ENCODE assay signal across 8 mouse cellular contexts in genomic region chr10:39170181-39170580, GRCm38 (mm10). TPM values are rescaled to one million over a fixed set of nuclear protein-coding genes. Genes with fewer than 3 reads are reported as not detected.
DNase-seq lines count a peak whose midpoint lies in the region; ATAC-seq and TF ChIP-seq lines count a peak whose summit lies in the region.

No protein-coding gene starts in this region.

- H3K79me2 ChIP-seq in heart, adult 2 months (replicated peaks; ENCODE audit: control insufficient read depth, insufficient read depth, low read length) = no peaks in the 10 kb centered on the region

- peaks cover 3% of the 10 kb centered on the region for H3K4me1 ChIP-seq in heart, adult 2 months (ENCODE audit: control insufficient read depth, insufficient read depth, low read length)
- H3K4me1 ChIP-seq in heart, embryonic 10.5 days = peaks cover 20% of the 10 kb centered on the region
- peaks cover 43% of the 10 kb centered on the region for H3K4me1 ChIP-seq in limb, embryonic 12.5 days (replicated peaks)
- H3K4me1 ChIP-seq in midbrain, embryonic 16.5 days (ENCODE audit: control insufficient read depth, insufficient read depth, low read length) = peaks cover 34% of the 10 kb centered on the region

- H3K27me3 ChIP-seq in heart, adult 2 months (ENCODE audit: control insufficient read depth, insufficient read depth, low read length) = no peaks in the 10 kb centered on the region
- H3K27me3 ChIP-seq in heart, embryonic 10.5 days (ENCODE audit: insufficient read depth, poor library complexity, severe bottlenecking) = 0 out of 2 replicates have a peak, but pooled peaks cover 5% of the 10 kb centered on the region
- no peaks in the 10 kb centered on the region for H3K27me3 ChIP-seq in limb, embryonic 12.5 days
- H3K27me3 ChIP-seq in midbrain, embryonic 16.5 days (ENCODE audit: control insufficient read depth, insufficient read depth, low read depth, low read length) = no peaks in the 10 kb centered on the region

- H3K36me3 ChIP-seq in heart, adult 2 months (ENCODE audit: control insufficient read depth, insufficient read depth, low read length) = no peaks in the 10 kb centered on the region
- H3K36me3 ChIP-seq in heart, embryonic 10.5 days = no peaks in the 10 kb centered on the region
- no peaks in the 10 kb centered on the region for H3K36me3 ChIP-seq in limb, embryonic 12.5 days
- no peaks in the 10 kb centered on the region for H3K36me3 ChIP-seq in midbrain, embryonic 16.5 days (ENCODE audit: control insufficient read depth, insufficient read depth, low read length)

- intact Hi-C loops in heart, adult 2 months (cut with DNase I) = loop anchor here (2.0 to 5.0 kb wide), 5 partner anchors 69 to 563 kb away; partner anchors contain the start of genes Fyn, Rev3l and Traf3ip2

- no peak overlapping the region for H3K4me3 ChIP-seq in heart, adult 2 months
- no peak overlapping the region for H3K4me3 ChIP-seq in heart, embryonic 10.5 days
- peak overlapping the region; percentile 28 for H3K4me3 ChIP-seq in limb, embryonic 12.5 days (replicated peaks)
- H3K4me3 ChIP-seq in midbrain, embryonic 16.5 days (ENCODE audit: low read depth, low read length) = no peak overlapping the region

- peak; percentile 98 for TF ChIP-seq CTCF in heart, adult 2 months (IDR thresholded peaks at IDR 0.05)

- H3K27ac ChIP-seq in heart, adult 2 months = no peak overlapping the region
- no peak overlapping the region for H3K27ac ChIP-seq in heart, embryonic 10.5 days
- no peak overlapping the region for H3K27ac ChIP-seq in limb, embryonic 12.5 days
- H3K27ac ChIP-seq in midbrain, embryonic 16.5 days (ENCODE audit: low read length) = peak overlapping the region; percentile 8; the same call in 1 of the 2 replicates

- H3K9ac ChIP-seq in heart, adult 2 months (ENCODE audit: low read depth, low read length) = no peak overlapping the region
- no peak overlapping the region for H3K9ac ChIP-seq in limb, embryonic 12.5 days (replicated peaks)
- H3K9ac ChIP-seq in midbrain, embryonic 16.5 days (ENCODE audit: low read depth, low read length) = no peak overlapping the region

- no peak for TF ChIP-seq POLR2A in heart, adult 2 months (IDR thresholded peaks at IDR 0.05; ENCODE audit: insufficient read depth, low read depth, low read length)

- H3K9me3 ChIP-seq in heart, embryonic 10.5 days = no peaks in the 10 kb centered on the region
- H3K9me3 ChIP-seq in limb, embryonic 12.5 days = no peaks in the 10 kb centered on the region
- no peaks in the 10 kb centered on the region for H3K9me3 ChIP-seq in midbrain, embryonic 16.5 days (replicated peaks; ENCODE audit: control insufficient read depth, low read length, poor library complexity, severe bottlenecking)

- ATAC-seq in limb, embryonic 12.5 days (ENCODE audit: insufficient number of reproducible peaks, insufficient read depth, low FRiP score, low TSS enrichment, low read depth) = no peak; the same call in 1 of the 2 replicates
- ATAC-seq in midbrain, embryonic 16.5 days = peak; percentile 15

- no peak for TF ChIP-seq EP300 in heart, adult 2 months (IDR thresholded peaks at IDR 0.05; ENCODE audit: insufficient read depth, low read depth, low read length)

- H3K4me2 ChIP-seq in limb, embryonic 12.5 days = peak overlapping the region; percentile 80
- peak overlapping the region; percentile 70 for H3K4me2 ChIP-seq in midbrain, embryonic 16.5 days (ENCODE audit: low read length)

- 22% methylated on average over 8 of the region's 8 CpGs for WGBS in heart, adult 2 months
- 15% methylated on average over 8 of the region's 8 CpGs for WGBS in heart, embryonic 10.5 days
- 3% methylated on average over 8 of the region's 8 CpGs for WGBS in limb, embryonic 12.5 days
- WGBS in midbrain, embryonic 16.5 days = 6% methylated on average over 8 of the region's 8 CpGs

- peak; percentile 58 to 75 for DNase-seq in heart, adult 2 months
- no peak for DNase-seq in heart, embryonic 10.5 days (ENCODE audit: low spot score)
- peak; percentile 82 for DNase-seq in cerebellum, adult 8-10 months
- DNase-seq in frontal cortex, adult 2 months (ENCODE audit: extremely low spot score in 1 of 2, low spot score in 1 of 2) = peak; percentile 42 to 87
- DNase-seq in kidney, adult 18-20 months = peak; percentile 71
- DNase-seq in spleen, postnatal 4 days (ENCODE audit: low spot score in 2 of 2) = peak; percentile 62 to 89

RNA-seq across cellular contexts. Expression of gene Ccn6, which starts 6.6 kb away (rescaled TPM):
- under 1 TPM in 1 of 2 experiments, not detected in 1; 0.32 TPM for total RNA-seq in heart, adult 2 months (2021)
- 0.23 TPM in 1 of 2 replicates, not detected in the other for polyA plus RNA-seq in heart, adult 2 months (2012; rRNA removed)
- 0.20 and 0.36 TPM in 2 replicates for polyA plus RNA-seq in heart, embryonic 10.5 days (2016; fragmentation: Nextera tagmentation; extraction: Ambion mirVana)
- 0.19 and 0.36 TPM in 2 replicates for polyA plus RNA-seq in frontal cortex, adult 2 months (2012; rRNA removed)
- polyA plus RNA-seq in limb, embryonic 12.5 days (2016; fragmentation: Nextera tagmentation; extraction: Ambion mirVana) = 0.31 and 0.42 TPM in 2 replicates
- 0.30 and 0.46 TPM in 2 replicates for polyA plus RNA-seq in midbrain, embryonic 16.5 days (2015; fragmentation: Nextera tagmentation; extraction: Ambion mirVana)

RNA-seq across cellular contexts. Expression of gene Tube1, which starts 36.4 kb away (rescaled TPM):
- total RNA-seq in heart, adult 2 months (2021) = 1 to 10 TPM in 1 of 2 experiments, under 1 TPM in 1; 0.60 to 1.3 TPM
- 0.79 and 0.80 TPM in 2 replicates for polyA plus RNA-seq in heart, adult 2 months (2012; rRNA removed)
- polyA plus RNA-seq in heart, embryonic 10.5 days (2016; fragmentation: Nextera tagmentation; extraction: Ambion mirVana) = 14.4 and 17.2 TPM in 2 replicates
- 4.3 and 4.4 TPM in 2 replicates for polyA plus RNA-seq in frontal cortex, adult 2 months (2012; rRNA removed)
- 20.3 and 22.8 TPM in 2 replicates for polyA plus RNA-seq in limb, embryonic 12.5 days (2016; fragmentation: Nextera tagmentation; extraction: Ambion mirVana)
- 7.1 and 7.8 TPM in 2 replicates for polyA plus RNA-seq in midbrain, embryonic 16.5 days (2015; fragmentation: Nextera tagmentation; extraction: Ambion mirVana)

RNA-seq across cellular contexts. Expression of gene Fam229b, which starts 36.5 kb away (rescaled TPM):
- 1 to 10 TPM; 4.6 to 6.5 TPM for total RNA-seq in heart, adult 2 months (2021)
- polyA plus RNA-seq in heart, adult 2 months (2012; rRNA removed) = 3.3 and 5.8 TPM in 2 replicates
- 5.9 and 8.5 TPM in 2 replicates for polyA plus RNA-seq in heart, embryonic 10.5 days (2016; fragmentation: Nextera tagmentation; extraction: Ambion mirVana)
- 24.2 and 29.7 TPM in 2 replicates for polyA plus RNA-seq in frontal cortex, adult 2 months (2012; rRNA removed)
- polyA plus RNA-seq in limb, embryonic 12.5 days (2016; fragmentation: Nextera tagmentation; extraction: Ambion mirVana) = 14.9 and 15.1 TPM in 2 replicates
- polyA plus RNA-seq in midbrain, embryonic 16.5 days (2015; fragmentation: Nextera tagmentation; extraction: Ambion mirVana) = 36.1 and 39.9 TPM in 2 replicates
